Mouse (Mus musculus) CD8-positive naive resting alpha-beta T cell, adult 2 months (primary cell): ENCODE measurements around the gene Acot9.
A peak's percentile ranks its signal among the peaks of the same experiment; 100 is the strongest.

Experiments
- DNase-seq, 2 experiments: peaks; one replicate each; pipeline ENCODE4 v3.0.0; 2022; ENCODE audit warnings: low read depth in 2 of 2, low spot score in 2 of 2

The Acot9 gene

DNA sequence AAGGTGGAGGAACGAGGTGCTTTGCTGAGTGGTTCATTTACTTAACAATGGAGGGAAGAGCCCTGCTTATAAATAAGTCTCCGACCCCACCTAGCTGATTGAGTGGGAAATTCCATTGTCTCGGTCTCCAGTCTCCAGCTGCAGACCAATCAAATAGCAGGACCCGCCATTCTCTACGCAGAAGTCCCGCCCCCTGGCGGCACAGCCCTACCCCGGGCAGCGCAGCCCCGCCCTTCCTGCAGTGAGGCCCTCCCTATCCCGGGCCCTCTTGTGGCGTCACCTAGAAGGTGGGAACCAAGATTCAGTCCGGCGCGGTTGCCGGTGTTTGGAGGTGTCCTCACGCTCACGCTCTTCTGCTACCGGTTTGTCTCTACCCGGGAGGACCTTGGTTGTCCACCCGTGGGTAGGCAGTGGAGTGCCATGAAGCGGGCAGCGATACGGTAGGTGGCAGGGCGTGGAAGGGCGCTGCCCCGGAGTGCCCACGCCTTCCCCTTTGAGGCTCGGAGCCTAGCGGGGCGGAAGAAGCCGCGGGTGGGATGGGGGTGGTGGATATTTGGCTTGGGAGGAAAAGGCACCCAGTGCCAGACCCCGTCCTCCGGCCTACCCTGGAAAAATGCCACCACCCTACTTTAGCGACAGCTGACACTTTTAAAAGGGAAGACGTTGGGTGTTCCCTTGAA lies at the start of gene Acot9:
Gene Acot9 (plus strand): TSS at position 209 of the 680 bp plus-strand sequence.
- peak; percentile 87 for DNase-seq

DNA sequence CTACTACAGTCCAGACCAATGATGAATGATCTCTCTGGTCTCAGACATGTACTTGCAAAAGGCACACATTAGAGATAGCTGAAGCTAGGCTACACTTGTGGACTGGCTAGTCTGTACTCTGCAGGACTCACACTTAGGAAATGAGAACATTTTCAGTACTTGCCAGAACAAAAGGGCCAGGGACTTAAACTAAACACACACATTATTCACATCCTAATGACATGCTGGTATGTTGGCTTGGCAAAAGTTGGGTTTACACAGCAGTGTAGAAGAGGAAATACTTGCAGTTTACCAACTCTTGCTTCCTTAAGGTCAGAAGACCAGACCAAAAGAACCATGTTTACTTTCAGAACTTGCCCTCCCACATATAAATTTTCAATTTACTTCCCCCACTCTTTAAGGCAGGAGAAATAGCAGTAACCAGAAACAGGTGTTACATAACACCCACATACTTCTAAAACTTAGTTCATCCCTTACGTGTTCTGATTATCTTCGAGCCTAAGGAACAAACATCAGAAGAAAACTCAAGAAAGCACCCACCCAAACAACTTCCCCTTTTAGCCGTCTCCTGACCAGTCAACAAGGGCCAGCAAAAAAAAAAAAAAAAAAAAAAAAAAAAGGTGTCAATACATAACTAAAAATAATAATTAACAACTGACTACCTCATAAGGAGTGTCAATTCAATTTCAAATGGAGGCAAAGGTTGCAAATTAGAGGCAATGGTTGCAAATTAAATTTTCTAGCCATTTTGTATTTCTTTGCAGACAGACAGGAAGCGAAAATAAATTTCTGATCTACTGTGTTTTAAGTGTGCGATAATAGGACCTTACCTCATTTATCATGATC lies 47.7 kb upstream of the Acot9 start:
- no peak for DNase-seq

DNA sequence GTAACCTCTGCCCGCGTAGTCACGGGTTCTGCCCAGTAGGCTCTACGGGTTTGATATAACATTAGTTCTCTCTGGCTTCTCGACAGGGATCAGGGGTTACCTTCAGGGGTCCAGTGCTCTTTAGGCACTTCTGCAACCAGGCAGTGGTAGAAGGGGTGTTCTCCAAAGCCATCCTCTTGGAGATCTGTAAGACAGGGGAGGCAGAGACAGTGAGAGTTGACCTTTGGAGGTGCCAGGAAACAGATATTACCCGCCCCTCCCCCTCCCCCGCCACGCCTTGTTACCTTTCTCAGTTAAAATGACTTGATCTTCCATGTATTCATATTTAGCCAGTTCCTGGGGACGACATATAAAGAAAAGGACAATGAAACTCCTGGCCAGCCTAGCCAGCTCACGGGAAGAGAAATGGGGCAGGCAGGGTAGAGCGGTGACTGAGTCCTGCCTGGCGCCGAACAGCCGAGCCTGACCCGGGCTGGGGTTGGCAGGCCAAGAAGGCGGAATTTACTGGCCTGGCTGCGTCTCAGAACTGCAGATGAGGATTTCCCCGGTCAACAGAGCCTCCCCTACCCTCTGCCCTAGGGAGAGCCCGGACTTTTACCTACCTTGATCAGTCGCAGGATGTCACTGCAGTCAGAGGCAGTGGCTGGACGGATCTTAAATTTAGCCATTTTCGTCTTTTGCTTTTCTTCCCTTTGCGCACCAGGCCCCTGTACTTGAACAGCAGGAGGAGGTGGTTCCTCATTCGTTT lies 46.6 kb upstream of the Acot9 start:
- peak; percentile 15 to 29 for DNase-seq

DNA sequence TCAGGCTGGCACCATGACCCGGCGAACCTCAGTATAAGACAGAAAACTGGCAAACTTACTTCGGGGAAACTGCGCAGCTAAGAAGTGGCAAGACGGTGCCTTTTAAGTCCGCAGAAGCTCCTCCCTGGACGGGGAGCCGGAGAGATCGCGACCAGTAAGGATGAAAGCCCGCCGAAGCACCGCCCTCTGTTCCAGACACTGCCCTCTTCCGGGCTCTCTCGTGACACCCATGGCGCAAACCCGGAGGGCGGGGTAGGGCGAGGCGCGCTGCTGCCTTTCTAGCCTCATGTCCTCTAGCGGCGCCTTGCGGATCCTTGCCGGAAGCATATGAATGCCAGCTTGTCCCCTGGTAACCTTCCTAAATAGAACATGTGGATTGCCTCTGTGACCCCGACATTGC lies 46.0 kb upstream of the Acot9 start, which contains the start of gene Sat1:
Gene Sat1 (minus strand): TSS at position 179 of the 400 bp plus-strand sequence.
- DNase-seq, result peak; percentile 84 to 86

DNA sequence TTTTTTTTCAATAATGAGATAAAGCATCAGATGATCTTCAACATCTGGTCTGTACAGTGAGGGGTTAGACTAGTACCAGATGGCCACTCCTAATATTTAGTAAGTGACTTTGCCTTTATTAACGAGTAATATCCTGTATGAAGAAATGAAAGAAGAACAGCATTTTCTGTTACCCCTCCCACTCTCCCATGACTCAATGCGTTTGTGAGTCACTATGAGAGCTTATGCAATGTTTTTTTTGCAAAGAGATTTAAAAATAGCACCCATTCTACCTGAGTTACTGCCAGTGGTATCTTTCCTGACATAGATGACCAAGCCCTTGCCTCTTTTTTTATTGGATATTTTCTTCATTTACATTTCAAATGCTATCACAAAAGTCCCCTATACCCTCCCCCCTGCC lies 44.0 kb upstream of the Acot9 start:
- no peak for DNase-seq

DNA sequence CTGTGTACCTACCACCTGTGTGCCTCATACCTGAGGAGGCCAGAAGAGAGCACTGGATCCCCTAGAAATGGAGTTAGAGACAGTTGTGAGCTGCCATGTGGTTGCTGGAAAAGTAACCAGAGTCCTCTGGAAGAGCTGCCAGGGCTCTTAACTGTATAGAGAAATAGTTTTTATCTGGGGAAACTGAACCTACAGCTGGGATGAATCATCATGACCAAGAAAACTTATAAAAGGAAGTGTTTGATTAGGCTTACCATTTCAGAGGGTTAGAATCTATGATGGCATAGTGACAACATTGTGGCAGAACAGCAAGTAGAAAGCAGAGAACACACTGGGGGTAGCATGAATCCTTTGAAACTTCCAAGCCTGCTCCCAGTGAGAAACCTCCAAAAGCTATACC lies 5.4 kb upstream of the Acot9 start:
- no peak for DNase-seq

DNA sequence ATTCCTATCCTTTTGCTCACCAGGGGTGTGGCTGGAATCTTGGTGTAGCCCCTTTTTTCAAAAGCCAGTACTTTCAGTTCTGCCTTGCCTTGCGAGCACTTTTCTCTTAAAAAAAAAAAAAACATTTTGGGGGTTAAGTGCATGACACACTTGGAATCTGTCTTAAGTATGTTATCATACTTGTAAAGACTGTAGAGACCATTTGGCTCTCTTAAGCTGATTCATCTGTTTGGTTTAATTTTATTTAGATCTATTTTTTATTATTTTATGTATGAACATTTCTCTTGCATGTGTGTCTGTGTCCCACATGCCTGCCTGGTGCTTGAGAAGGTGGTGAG lies 641 bp downstream of the Acot9 start:
- no peak for DNase-seq

DNA sequence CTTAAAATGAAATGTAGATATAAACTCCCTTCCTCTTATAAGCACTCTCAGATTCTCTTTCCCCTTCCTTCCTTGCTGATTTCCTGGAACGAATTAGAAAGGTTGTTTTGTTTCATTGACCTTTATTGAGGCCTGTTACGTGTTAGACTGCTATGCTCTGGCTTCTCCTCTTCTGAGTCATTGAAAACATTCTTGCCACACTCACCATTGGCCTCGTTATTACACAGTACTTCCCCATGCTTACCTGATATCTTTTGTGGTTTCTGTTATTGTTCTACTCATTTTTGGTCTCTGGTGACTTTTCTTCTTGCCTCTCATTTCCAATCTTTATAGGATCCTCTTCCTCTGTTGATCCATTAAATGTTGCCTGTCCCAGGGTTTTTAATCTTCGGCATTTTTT lies 16.2 kb downstream of the Acot9 start:
- no peak for DNase-seq

DNA sequence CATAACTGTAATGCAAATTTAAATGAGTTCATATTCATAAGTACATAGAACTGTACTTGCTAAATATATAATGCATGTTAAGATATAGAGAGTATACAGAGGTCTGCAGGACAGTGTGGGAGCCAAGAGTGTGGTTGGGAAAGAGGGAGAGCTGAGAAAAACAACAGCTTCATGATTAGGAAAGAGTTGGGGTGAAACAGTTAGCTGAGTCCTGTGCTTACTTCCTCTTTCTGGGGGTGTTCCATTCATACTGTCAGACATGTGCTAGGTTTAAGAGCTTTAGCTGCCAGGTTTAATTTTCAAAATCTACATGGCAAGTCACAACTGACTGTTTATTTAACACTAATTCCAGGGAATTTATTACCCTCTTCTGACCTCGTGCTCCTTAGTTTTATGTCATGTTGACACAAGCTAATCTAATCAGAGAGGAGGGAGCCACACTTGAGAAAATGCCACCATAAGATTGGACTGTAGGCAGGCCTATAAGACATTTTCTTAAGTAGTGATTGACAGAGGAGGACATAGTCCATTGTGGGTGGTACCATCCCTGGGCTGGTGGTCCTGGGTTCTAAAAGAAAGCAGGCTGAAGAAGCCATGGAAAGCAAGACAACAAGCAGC lies 18.3 kb downstream of the Acot9 start:
- DNase-seq, result no peak

DNA sequence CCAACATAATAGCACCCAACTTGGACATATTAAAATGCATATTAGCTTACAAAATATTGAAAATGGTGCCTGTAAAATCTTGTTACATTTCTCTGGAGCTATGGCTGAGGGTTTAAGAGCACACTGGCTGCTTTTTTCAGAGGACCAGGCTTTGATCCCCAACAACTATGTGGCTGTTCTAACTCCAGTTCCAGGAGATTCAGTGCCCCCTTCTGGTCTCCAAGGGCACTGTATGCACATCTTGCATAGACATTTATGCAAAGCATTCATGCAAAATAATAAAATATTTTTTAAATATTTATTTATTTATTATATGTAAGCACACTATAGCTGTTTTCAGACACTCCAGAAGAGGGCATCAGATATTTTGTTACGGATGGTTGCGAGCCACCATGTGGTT lies 44.1 kb downstream of the Acot9 start:
- no peak for DNase-seq

DNA sequence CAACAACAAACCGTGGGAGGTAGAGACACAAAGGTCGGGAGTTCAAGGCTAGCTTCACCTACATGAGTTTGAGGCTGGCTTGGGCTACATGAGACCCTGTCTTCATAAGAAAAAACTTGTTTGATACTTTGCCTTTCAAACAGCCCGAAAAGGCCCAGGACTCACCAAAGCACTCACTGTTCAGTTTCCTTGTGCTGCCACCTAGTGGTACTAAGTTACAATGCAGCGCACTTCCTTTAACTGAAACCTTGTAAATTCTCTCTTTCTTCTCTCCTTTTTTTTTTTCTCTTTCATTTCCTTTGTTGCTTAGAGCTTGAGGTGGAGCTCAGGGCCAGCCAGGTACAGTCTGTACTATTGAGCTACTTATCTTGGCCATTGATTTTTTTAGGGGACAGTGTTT lies 55.8 kb downstream of the Acot9 start:
- peak; percentile 8 to 32 for DNase-seq

DNA sequence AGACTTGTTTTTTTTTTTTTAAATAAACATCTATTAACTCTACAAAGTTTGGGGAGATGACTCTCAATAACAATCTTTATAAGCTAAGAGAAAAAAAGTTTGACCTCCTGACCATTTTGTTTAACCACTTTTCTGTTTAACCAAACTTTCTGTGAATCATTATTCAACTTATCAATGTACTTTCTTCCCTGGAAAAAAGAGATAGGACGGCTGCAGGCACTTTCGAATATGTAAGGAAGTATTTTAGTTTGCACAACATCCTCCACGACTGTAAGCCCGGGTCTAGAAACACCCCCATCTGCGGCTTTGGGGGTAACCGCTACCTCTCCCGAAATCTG lies 75.3 kb downstream of the Acot9 start:
- DNase-seq, result no peak

DNA sequence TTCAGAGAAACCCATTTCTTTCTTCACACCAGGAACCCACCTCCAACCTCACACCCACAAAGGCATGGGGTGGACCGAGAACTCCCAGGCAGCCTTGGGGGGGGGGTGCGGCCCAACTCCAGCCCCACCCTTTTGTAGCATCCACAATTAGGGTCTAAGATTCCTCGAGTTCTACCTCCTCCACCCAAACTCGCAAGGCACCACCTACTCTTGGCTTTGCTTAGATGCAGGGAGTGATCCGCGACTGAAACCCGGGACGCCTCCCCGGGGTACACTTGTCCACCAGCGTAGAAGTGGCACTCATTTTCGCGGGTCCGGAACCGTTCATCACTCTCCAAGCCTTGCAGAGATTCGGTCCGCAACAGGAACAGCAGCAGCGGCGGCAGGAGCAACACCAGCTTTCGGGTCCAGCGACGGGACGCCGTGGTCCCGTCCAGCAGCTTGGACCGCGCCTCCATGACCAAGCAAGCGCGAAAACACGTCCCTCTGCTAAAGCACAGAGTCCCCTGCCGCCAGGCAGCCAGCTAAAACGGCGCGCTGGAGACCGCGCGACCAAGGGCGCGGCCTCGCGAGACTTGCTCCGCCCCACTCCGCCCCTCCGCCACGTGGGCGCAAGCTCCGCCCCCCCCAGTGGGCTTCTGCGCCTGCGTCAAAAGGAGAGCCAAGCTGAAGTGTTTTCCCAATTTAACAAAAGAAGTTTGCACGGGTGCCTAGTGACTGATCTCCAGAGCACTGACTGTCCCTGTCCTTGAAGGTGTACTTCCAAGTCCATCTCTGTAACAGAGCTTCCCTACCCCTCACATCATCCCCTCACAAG lies 75.9 kb downstream of the Acot9 start:
- peak; percentile 50 to 51 for DNase-seq

DNA sequence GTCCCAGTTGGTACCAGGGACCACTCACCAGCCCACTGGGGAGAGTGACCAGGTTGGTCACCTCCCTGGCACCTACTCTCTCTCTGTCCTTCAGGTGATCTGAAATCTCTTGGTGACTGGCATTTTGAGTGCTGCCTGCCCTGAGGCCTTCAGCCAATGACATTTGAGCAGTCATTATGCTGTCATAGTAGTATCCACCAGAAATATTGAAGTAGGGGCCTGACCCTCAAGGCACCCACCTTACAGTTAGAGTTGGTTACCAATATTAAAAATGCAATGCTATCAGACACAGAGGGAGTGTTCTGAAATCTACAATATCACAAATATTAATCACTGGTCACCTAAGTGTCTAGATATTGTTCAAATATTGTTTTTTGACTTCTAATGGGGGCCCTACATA lies 78.4 kb downstream of the Acot9 start, which contains the start of gene Prdx4:
Gene Prdx4 (minus strand): TSS at position 101 of the 400 bp plus-strand sequence.
- no peak for DNase-seq

DNA sequence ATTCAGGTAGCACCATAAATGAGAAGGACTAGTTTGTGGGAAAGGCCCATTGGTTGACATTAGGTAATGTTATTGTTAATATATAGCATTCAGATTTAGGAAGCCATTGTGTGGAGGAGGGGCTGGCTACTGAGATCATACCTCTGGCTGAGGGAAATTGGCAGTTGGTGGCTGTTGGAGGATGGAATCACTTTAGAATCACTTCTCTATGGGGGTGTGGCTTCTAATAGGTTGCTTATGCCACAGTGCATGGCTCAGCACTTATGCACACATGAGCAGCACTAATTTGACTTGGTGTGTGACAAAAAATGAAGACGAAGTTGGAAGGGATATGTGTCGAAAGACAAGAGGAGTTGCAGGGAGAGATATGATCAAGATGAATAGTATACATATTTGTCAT lies 84.0 kb downstream of the Acot9 start:
- no peak for DNase-seq
